Mouse (Mus musculus) mature B cell (primary cell): ENCODE measurements around the gene Lrmda.

Source experiments
- in situ Hi-C: fragments of 300-500 bp; cut with MboI; formaldehyde crosslinking; loops from 2 replicates; pipeline ENCODE4 v1.14.3; 2019

Gene Lrmda

DNA sequence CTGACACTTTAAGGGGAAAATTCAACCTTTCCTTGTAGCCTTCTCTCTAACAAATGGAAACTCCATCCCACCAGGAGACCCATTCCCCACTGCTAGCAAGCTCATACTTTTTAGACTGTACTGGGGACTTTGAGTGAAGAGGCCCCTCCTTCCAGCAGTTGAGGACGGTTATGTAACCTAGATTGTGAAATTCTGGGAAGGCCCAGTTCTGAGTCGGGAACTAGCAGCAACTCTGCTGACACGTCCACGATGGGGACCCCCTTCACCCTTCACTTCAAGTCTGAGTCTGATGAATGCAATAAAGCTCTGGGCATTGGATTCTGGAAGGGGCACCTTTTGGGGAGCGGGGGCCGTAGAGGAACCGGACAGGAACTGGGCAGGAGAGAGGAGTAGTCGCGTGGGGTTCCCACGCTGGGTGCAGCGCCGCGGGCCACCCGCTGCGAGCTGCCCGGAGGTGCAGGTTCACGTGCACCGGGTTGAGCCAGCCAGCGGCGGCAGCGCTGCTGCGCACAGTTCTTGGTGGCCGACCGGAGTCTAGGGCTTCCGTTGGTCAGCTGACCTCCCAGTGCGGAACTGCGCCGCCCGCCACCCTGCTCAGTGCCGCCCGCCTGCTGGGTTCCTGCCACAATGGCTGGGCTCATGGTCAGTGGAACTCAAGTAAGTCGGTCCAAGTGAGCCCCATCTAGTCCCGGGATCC, at the start of gene Lrmda:
TSS of gene Lrmda (plus strand) at position 461 of the 697 bp plus-strand sequence.
- in situ Hi-C loops: no loop called here

DNA sequence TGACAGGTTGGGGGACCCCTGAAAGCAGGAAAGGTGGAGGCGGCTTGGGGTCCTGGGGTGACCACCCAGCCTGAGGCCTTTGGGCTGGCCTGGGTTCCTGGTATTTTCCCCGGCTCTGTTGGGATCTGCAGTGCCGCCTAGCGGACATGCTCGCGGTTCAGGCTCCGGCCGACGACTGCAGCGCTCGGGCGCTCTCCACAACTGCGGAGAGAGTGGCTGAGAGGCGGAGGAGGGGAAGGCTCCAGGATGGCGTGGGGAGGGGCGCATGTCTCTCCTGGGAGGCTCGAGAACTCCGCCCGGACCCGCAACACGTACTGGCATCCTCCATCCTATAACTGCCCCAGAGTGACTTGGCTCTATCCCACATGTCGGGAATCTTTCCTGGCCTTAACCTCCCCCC, 38.0 kb upstream of the Lrmda start:
- in situ Hi-C loops: no loop called here

DNA sequence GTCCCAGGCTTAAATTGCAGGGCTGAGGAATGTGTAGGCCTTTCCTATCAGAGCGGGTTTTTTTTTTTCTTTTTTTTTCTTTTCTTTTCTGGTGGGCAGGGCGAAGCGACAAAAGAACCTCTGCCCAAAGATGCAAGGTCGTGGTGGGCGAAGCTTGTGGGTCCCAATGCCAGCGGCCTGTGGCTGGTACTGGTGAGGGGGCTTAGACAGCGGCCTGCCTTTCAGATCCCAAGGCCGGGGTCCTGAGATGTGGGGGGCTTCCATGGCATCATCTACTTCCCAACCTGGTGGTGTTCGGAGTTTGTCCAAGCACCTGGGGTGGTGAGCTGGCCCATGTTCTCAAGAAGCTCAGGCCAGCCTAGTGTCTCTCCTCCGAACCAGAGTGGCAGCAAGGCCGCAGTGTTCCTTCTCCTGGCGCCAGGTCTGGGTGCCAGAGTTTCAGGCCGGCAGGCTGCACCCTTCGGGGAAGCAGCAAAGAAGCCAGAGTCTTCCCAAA, 37.4 kb upstream of the Lrmda start:
- in situ Hi-C loops: no loop called here

DNA sequence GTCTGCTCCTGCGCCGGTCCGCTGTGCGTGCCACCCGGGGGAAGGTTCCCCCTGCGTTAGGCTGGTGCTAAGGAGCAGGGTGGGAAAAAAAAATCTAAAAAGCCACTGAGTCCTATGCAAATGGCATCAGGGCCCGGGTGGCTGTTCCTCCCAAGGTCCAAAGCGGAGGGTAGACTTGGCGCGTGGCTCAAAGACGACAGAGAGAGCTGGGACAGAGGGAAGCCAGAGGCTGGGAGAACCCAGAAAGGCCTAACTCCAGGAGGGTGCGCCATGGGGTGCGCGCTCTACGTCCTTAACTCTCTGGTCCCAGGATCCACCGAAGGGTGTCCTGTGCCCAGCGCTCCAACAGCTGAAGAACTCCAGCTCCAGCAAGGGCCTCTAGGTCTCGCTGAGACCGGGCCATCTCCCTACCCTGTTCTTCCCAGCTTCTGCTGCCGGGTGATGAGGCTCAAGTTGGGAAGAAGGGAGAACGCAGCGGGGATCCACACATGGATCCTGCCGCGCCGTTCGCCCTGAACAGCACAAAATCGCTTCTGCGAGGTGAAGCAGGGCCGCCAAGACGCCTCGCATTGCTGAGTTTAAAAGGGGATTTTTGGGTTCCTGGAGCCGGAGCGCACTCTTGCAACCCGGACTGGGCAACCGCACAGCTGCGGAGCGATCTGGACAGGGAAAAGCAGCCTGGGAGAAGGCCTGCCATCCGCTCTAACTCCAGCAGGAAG, 36.8 kb upstream of the Lrmda start:
- in situ Hi-C loops: no loop called here

DNA sequence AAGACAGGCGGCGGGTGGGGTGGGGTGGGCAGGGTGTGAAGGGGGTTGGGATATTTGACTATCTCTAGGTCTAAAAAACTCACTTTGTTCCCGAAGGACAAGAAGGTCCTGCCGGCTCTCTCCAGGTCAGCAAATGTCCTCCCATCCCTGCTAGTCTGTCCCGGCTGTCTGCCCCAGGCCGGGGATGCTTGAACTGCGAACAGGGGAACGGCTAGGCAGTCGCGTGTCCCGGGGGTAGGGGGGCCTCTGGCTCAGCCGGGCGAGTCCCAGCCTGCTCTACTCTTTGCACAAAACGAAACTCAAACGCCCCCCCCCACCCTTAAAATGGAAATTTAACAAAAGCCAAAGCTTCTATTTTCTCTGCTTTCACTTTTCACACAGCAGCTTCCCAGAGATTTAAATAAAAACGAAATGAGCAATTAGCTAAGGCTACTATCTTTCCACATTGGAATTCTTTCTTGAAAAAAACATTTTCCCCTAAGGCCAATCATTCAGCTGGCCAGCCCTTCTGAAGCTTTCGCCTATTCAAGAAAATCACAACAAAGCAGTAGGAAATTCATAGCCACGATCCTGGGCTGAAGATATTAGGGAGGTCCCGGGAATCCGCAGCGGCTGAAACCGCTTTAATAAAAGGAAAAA, 36.1 kb upstream of the Lrmda start:
- in situ Hi-C loops: no loop called here

DNA sequence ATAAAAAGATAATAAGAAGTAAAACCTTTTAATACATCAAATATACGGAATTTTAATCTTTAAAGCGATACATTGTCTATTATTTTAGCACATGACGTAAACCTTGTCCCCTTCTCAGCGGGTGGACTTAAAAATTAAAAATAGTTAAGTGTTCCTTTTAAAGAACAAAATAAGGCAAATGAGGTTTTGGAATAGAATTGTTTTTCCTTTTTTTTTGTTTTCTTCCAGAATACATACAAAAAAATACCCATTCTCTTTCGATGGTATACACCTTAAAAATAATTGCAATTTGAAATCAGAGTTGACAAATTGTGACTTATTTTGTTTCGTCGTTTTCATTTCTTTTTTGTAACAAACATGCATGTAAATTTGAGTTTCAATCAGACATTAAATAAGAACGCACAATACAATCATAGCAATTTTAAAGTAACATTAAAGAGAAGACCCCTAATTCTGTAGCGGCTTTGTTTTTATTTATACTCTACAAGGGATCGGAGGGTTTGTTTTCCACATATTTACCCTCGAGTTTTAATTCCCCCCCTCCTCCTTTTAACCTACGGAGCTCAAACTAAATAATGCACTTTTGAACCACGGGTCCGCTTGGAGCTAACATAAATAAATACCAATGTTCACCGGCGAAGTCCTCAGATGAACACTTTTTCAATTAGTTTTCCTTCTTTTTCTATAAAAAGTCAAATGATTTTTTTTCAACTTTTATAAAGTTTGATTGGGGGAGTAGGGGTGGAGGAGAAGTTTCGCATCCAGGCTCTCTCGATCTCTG, 35.4 kb upstream of the Lrmda start:
- in situ Hi-C loops: no loop called here

DNA sequence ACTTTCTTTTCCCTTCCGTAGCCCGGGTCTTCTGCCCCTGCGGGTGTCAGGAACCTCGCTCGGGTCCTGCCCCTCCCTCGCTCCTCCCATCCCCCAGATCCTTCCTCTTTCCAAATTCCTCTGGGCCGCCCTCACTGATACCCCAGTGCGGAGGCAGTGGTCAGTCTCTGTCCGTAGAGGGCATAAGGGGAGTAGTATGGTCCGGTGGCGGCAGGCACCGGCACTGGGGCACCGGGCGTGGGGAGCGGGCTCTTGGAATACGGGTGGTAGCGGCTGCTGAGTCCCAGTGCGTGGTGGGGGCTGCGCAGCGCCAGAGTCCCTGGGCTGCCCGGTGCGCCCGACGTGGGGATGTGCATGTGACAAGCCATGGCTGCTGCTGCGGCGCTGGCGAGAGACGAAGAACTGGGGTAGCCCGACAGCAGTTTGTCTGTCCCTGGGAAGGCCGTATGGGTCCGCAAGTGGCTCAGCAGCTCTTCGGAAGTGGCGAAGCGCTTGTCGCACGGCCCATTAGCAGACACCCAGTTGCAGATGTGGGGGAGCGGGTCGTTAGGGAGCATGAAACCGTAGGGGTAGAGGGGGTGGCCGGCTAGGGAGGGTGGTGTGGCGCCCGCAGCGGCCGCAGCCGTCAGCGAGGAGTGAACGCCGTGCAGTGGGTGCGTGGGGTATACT, 34.6 kb upstream of the Lrmda start:
- in situ Hi-C loops: no loop called here

DNA sequence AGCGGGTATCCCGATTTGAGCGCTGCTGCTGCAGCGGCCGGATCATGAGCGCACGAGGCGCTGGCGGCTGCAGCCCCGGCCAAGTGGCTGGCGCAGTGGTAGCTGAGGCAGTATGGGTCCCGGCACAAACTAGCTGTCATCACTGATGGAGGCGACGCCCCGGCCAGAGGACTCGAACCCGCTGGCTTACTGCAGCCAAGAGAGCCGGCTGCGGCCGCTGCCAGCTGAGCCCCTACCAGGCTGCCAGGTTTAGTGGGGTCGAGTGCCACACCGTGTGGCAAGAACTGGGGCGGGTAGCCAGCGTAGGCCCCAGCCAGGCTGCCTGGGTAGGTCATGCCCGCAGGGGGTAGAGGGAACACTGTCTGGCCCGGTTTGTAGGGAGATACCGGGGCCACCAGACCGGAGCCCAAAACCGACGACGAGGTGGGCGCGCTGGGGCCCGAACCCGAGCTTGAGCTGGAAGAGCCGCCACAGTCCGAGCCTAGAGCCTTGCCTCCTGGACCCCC, 34.0 kb upstream of the Lrmda start:
- in situ Hi-C loops: no loop called here

DNA sequence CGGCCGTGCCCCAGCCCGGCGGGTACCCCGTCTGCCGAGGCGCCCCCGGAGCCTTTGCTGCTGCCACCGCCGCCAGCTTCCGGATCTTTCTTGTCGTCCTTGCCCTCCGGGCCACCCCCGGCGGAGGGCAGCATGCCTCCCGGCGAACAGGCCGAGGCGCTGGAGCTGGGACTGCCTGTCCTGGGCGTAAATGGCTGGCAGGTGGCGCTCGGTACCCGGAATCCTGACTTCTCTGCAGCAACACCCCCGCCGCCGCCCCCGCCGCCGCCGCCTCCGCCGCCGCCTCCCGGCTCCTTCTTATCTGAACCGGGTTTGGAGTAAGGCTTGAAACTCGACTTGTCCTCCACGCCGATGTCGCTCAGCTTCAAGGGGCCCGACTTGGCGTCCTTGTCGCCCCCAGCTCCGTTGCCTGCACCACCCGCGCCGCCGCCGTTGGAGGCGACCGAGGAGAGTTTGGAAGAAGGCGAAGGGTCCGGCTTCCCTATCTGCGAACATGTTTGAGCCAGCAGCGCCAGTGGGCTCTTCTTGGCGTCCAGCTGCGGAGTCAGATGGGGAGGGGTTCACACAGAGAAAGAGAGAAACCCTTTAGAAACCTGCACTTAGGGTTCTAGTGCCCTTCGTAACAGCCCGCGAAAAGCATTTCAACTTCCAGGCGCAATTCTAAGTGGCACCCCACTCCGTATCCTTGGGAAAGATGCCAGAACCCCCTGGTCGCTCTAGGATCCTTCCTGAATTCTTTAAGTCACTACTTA, 33.4 kb upstream of the Lrmda start:
- in situ Hi-C loops: no loop called here

DNA sequence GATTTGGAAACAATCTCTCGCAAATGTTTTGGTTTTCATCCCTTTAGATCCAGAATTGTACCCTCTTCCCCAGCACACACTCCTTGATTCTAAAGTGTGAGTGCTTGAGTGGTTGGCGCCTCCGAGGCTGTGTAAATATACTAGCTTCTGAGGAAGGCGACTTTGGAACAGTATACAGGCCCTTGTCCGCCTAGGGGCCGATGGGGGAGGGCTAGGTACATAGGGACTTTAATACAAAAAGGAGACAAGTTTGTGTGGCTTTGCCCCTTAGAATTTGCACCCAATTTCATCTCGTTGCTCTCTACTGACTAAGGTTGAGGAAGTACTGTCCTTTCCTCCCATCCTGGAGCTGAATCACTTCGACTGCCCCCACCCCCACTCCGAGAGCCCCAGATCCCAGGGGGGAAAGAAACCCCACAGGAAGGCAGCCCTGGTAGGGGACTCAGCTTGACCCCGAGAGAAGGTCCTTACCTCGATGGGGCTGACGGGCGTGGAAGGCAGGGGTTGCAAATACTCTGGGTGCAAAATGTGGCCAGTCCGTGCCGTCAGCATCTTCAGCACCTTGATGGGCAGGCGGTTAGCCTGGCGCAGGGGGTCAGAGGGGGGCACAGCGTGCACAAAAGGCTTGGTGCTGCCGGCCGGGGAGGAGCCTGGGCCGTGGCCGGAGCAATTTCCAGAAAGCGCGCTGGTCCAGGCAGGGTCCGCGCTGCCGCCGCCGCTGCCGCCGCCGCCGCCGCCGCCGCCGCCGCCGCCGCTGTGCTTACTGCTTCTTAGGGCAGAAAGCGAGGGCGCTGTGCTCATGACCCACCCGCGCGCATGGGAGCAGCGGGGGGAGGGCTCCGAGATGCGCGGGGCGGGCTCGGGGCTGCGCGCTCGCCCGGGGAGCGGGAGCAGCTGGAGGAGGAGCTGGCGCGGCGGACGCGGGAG, 32.5 kb upstream of the Lrmda start:
- in situ Hi-C loops: no loop called here

DNA sequence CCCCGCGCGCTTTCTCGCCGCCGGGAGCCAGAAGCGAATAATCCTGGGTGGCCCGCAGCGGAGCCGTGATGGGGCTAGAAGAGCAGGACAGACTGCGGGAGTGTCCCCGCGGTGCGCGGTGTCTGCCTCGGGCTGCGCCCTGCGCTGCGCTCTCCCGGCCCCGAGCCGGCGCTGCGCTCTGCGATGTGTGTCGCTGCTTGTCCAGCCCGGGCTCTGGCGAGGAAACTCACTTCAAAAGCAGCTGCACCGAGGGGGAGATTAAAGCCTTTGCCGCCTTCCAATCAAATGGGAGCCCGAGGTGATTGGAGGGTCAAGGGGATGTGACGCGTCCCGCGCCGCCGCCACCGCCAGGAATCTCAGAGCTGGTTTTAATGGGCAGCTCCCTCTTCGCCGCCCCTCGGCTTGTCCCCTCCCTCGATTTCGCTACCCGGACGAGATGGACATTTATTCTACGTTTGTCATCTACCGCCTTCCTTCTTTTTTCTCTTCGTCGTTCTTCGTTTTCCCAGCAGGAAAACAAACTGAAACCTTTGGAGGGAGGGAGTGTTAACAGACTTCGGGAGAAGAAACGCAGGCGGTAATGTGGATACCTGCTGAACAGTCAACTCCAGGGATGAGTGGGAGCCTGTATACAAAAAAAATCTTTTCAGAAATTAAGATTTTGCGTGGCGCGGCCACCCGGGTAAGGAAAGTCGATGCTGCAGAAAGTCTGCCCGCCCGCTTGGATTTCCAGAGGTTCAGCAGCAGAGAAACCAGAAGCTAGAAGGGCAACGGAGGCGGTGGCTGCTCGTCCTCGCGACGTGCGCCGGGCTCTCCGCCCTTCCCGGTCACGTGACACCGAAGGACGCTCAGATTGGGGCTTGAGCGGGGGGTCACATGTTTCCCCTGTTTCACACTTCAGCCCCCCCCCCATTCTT, 31.6 kb upstream of the Lrmda start:
- in situ Hi-C loops: no loop called here

DNA sequence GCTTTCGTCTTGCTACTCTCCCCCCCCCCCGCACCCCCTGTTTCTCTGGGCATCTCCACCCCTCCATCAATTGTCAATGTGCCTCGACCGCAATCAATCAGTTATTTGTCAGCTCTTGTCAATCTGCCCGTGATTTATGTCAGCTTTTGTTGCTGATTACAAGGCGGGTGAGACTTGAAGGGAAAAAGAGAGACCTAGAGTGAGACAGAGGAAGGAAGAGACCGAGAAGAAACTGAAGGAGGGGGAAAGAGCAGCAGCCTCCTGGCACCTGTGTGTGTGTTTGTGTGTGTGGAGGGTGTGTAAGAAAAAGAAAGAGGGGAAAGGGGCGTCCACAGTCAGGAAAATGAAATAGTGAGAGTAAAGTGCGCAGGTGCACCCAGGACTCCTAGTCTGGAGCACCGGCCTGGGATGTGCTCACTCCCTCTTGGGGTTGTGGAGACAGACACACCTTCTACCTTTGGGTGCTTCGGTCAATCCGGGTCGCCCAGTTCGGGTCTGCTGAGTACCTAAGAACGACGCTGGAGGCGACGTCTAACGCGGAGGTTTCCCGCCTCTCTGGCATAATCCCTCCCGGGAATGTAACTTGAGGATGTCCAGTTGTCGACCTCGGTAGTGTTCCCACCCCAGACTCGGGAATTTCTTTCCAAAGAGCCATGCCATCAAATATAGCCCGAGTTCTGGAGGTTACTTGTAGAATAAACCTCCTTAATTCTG, 30.8 kb upstream of the Lrmda start:
- in situ Hi-C loops: no loop called here

DNA sequence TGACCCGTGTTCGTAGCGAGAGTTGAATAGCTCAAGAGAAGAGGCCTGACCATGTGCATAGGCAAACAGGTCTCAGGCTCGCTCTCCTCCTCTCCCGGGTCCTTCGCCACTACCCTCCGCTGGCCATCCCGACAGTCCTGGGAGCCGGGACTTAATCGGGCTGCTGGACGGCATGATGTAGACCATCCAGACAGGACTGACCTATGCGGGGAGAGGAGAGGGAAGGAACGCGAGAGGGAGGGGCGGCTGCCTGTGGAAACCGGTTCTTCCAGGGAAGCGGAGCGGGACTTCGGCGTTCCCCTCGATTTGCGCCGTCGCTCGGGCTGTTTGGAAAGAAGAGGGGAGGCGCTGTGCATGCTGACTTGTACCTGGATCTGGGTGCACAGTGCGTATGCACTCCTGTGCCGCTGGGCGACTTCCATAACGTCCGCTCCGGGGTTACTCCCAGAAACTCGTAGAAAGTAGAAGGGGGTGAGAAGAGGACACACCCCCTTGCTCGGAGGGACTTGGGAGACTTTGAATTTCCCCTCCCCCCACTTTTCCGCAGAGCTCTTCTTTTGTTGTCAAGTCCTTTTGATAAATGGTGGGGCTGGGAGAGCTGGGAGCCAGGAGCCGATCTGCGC, 30.1 kb upstream of the Lrmda start, which contains the start of gene Zfp503:
TSS of gene Zfp503 (minus strand) at position 311 of the 623 bp plus-strand sequence.
- in situ Hi-C loops: no loop called here

DNA sequence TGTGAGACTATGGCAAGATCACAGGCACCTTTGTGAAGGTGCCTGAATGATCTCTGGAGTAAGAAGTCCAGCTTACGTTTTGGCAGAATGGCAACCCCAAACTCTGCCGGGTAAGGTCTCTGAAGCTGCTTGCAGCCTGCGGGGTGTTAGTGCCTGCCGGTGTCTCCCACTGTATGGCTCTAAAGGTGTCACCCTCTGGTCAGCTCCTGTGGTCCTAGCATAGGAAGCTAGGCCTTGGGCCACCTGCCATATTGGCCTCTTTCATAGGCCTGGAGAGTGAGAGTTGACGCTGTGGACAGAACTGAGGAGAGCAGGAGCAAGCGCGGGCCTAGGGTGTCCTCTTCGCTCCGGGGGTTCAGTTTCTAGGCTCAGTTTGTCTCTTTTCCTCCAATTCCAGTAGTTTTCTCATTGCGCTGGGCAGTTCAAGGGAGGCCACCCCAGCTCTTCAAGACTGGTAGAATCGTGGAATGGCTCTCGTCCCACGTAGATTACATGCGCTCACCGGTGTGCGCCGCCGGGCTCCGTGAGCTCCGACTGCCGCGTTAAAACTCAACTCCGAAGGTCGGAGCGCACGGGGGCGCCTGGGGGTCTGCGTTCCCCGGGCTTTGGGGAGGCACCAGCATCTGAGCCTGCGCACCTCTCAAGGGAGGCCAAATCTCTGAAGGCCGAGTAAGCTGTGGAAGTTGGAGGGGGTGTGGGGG, 29.0 kb upstream of the Lrmda start:
- in situ Hi-C loops: no loop called here

DNA sequence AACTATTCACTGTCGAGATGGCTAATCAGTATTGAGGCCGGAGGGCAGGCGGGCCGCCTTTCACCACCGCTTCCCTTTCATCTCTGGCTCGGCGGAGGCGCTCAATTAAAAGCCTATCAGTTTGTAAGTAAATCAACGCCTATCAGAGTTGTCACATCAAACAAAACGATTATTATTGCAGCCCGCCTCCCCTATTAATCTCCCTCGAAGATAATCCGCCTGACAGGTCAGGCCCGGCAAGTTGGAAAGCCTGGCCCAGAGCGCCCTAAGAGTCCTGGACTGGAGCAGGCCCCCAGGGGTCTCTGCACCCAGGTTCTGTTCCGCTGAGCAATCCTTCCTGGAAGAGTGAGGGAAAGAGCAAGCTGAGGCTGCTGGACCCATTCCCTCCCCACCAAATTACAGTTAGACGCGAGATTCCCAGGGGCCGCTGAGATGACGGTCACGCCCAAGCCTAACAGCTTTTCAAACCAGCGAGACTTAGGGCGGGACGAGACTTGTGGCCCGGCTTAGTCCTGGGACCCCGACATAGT, 28.2 kb upstream of the Lrmda start:
- in situ Hi-C loops: no loop called here

DNA sequence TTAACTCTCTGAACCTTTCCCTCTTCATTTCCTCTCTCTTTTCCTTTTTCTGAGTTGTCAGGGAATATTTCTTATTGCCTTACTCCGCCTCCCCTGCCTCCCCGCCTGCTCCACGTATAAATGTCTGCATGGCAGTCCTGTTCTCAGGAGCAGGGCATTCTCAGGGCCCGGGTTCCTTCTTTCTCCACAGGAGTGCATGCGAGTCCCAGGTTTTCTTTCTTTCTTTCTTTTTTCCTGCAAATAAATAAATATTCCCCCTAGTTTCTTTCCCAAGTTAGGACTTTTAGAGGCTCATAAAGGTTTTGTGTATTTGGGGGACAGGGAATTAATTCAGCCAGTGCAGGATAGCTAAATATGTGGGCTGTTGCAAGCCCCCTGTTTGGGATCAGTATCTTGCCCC, 27.7 kb upstream of the Lrmda start:
- in situ Hi-C loops: no loop called here
